Mouse (Mus musculus) stomach, embryonic 14.5 days (tissue): Measurements from ENCODE around the gene Ypel2. TPM values are rescaled to one million over a fixed set of nuclear protein-coding genes. Genes with fewer than 3 reads are reported as not detected.

ENCODE experiments used
- ATAC-seq: fragments of 200-750 bp; cut with Nextera tagmentation; 2 replicates; pipeline ENCODE4 v1.8.0; 2017; ENCODE audit warnings: low read depth, moderate TSS enrichment; ENCODE audit not compliant: insufficient number of reproducible peaks, insufficient read depth, low FRiP score
- H3K27ac ChIP-seq: fragments of 300-500 bp; sonication (generic); 2 replicates; pipeline ENCODE4 v1.5.1; 2014; ENCODE audit warnings: mild to moderate bottlenecking, low read length, moderate library complexity, mixed read lengths
- H3K27me3 ChIP-seq: fragments of 300-500 bp; sonication (generic); 2 replicates; pipeline ENCODE4 v1.6.1; 2014; ENCODE audit warnings: low read length, control low read depth, mixed read lengths; ENCODE audit not compliant: control insufficient read depth, insufficient read depth
- H3K36me3 ChIP-seq: fragments of 300-500 bp; sonication (generic); 2 replicates; pipeline ENCODE4 v1.6.1; 2014; ENCODE audit warnings: mild to moderate bottlenecking, control low read depth, low read length, moderate library complexity, mixed read lengths; ENCODE audit not compliant: control insufficient read depth, insufficient read depth
- H3K4me1 ChIP-seq: fragments of 300-500 bp; sonication (generic); 2 replicates; pipeline ENCODE4 v1.6.1; 2014; ENCODE audit warnings: low read length, control low read depth, mixed read lengths; ENCODE audit not compliant: control insufficient read depth, insufficient read depth
- H3K4me2 ChIP-seq: fragments of 300-500 bp; sonication (generic); replicated peaks from 2 replicates; pipeline ENCODE4 v1.6.1; 2014; ENCODE audit warnings: low read depth, low read length, control low read depth
- H3K4me3 ChIP-seq: fragments of 300-500 bp; sonication (generic); 2 replicates; pipeline ENCODE4 v1.5.1; 2014; ENCODE audit warnings: low read depth, low read length, control low read depth
- H3K9ac ChIP-seq: fragments of 300-500 bp; sonication (generic); replicated peaks from 2 replicates; pipeline ENCODE4 v1.6.1; 2014; ENCODE audit warnings: low read depth, mild to moderate bottlenecking, control low read depth, low read length, moderate library complexity, mixed read lengths
- H3K9me3 ChIP-seq: fragments of 300-500 bp; sonication (generic); 2 replicates; pipeline ENCODE4 v1.6.1; 2016; ENCODE audit warnings: low read depth, low read length, control low read depth; ENCODE audit not compliant: control insufficient read depth
- WGBS: fragments of 180-500 bp; shearing (Covaris S2); extraction: QIAGEN DNeasy Blood & Tissue Kit; methylation state at CpG from one replicate; pipeline ENCODE4 v1.1.7; 2014; 5-methylcytosine and 5-hydroxymethylcytosine counted together
- polyA plus RNA-seq: library from polyadenylated mRNA; unstranded; fragments of >200 nt; fragmentation: Nextera tagmentation; extraction: Ambion mirVana; gene quantifications from 2 replicates; pipeline ENCODE4 v1.2.1, GENCODE M21; 2014

The Ypel2 gene
- polyA plus RNA-seq, 1 experiment from 2014 or later, result 6.6 TPM

DNA sequence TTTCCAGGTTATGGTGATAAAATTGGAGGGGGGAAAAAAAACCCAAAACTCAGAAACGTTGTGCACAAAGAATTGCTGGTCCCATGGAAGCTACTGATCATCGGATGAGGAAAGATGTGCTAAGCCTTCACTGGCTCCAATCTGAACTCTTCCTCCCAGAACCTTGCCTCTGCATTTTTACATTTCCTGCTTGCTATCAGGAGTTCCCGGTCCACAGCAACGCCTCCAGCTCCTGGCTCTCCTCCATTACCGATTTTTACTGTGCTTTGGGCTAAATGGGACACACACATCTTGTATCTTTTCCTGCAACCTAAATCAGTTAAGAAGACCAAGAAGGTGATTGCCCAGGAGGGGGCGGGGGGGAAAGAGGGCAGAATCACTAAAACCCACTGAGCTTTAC is 54.0 kb downstream of the Ypel2 start:
- 80% methylated on average over 6 of the region's 6 CpGs for WGBS
- Histone ChIP-seq H3K9me3 (no peaks in the 10 kb centered on the region), H3K27ac (no peak overlapping the region), H3K9ac (no peak overlapping the region), H3K36me3 (0 out of 2 replicates have a peak, but pooled peaks cover 3% of the 10 kb centered on the region), H3K4me1 (0 out of 2 replicates have a peak, but pooled peaks cover 3% of the 10 kb centered on the region), H3K4me3 (no peak overlapping the region), H3K4me2 (no peak overlapping the region), H3K27me3 (no peaks in the 10 kb centered on the region)
- ATAC-seq, result no peak

DNA sequence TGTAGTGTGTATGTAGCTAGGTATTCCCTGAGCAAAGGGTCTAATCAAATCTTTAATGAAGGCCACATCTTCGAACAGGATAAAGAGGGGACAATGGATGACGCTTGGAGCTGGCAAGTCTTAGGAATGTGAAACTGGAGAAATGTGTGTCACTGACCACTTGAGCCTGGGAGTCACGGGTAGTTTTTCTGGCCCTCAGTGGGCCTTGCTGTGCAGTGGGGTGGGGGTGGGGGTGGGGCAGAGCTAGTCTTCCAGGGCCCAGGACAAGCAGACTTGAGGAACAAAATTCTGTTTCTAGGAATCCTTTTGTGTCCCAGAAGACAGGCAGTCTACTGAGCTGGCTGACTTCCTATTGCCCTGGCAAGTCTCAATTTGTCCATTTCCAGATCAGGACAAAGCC is 55.0 kb downstream of the Ypel2 start:
- 84% methylated on average over 3 of the region's 3 CpGs for WGBS
- Histone ChIP-seq H3K36me3 (0 out of 2 replicates have a peak, but pooled peaks cover 3% of the 10 kb centered on the region), H3K27me3 (no peaks in the 10 kb centered on the region), H3K4me1 (no peaks in the 10 kb centered on the region), H3K27ac (no peak overlapping the region), H3K9me3 (no peaks in the 10 kb centered on the region), H3K4me3 (no peak overlapping the region), H3K4me2 (no peak overlapping the region), H3K9ac (no peak overlapping the region)
- ATAC-seq, result no peak

DNA sequence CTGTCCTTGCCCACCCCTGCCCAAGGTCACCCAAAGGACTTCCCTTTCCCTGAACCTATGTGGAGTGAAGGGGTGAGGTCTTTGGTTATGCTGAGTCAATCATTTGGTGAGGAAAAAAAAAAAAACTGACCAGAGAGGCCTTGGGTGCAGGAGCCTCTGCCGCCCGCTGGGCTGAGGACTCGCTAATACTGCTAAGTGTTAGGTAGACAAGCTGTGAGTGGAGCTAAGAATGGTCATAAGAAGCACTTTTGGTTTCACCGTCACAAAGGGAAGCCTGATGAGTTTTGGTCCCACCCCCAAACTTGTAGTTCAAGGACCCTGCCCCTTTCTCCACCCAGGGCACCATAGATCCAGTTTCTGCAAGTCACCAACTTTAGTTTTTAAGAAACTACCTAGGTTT is 55.4 kb downstream of the Ypel2 start:
- H3K4me2 ChIP-seq, result no peak overlapping the region
- WGBS, result 92% methylated on average over 4 of the region's 4 CpGs

DNA sequence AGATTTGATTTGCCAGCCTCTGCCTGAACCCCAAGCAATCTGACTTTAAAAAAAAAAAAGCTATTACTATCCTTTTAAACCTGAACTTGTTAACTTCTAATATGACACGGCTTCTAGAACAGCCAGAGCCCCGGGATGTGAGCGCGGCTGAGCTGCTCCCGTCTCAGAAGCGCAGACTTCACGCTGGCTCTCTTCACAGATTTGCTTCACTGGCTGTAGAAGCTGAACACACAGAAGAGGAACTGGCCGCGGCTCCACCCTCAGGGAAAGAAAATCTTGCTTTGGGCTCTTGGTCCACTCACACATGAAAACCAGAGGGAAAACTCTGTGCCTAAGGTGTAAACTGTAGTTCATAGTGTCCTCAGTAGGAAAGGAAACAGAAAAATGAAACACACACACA is 56.6 kb downstream of the Ypel2 start:
- no peaks in the 10 kb centered on the region for H3K27me3 ChIP-seq
- no peaks in the 10 kb centered on the region for H3K4me1 ChIP-seq
- 0 out of 2 replicates have a peak, but pooled peaks cover 3% of the 10 kb centered on the region for H3K36me3 ChIP-seq
- H3K9ac ChIP-seq, result no peak overlapping the region
- no peak for ATAC-seq
- H3K4me3 ChIP-seq, result no peak overlapping the region
- no peak overlapping the region for H3K27ac ChIP-seq
- H3K4me2 ChIP-seq, result no peak overlapping the region
- 65% methylated on average over 9 of the region's 9 CpGs for WGBS
- H3K9me3 ChIP-seq, result no peaks in the 10 kb centered on the region

More for the DNA sequence above, 55.4 kb downstream of the Ypel2 start:
- Histone ChIP-seq H3K4me3 (no peak overlapping the region), H3K27ac (no peak overlapping the region), H3K9me3 (no peaks in the 10 kb centered on the region), H3K27me3 (no peaks in the 10 kb centered on the region), H3K9ac (no peak overlapping the region), H3K36me3 (0 out of 2 replicates have a peak, but pooled peaks cover 3% of the 10 kb centered on the region), H3K4me1 (no peaks in the 10 kb centered on the region)
- no peak for ATAC-seq

DNA sequence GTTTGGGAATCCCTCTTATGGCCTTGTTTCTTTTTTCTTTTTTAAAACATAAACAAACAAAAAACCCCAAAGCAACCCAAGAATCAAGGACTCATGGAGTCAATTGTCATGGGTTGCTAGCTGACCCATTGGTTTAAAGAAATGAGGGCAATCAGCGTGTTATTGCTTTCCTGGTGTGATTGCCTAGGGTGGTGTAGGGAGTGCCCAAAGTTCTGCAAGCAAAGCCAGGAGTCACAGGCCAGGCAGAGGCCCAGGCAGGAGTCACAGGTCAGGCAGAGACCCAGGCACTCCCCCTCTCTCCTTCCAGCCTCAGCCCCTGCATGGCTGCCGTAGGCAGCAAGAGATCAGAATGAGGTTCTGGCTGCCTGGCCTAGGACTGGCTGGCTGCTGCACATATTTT is 58.6 kb downstream of the Ypel2 start:
- Histone ChIP-seq H3K4me1 (no peaks in the 10 kb centered on the region), H3K9me3 (no peaks in the 10 kb centered on the region), H3K27me3 (no peaks in the 10 kb centered on the region), H3K36me3 (0 out of 2 replicates have a peak, but pooled peaks cover under 1% of the 10 kb centered on the region), H3K4me2 (no peak overlapping the region), H3K9ac (no peak overlapping the region), H3K4me3 (no peak overlapping the region), H3K27ac (no peak overlapping the region)
- WGBS, result 63% methylated on average over 2 of the region's 2 CpGs
- ATAC-seq, result no peak

DNA sequence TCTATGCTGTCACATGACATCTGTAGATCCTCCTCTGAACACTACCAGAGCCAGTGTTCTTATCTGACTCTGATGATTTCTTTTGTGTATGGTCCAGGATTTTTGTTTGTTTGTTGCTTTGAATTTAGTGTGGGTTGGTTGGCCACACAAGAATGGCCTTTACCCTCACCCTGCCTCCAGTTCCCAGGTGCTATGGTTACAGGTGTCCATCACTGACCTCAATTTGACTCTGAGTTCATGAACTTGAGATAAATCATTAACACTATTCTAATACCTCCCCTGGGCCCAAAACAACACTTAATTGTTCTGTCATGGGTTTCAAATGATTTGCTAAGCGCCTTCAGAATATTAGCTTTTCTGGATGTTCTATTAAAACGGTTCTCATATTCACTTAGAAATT is 61.3 kb downstream of the Ypel2 start:
- Histone ChIP-seq H3K9ac (no peak overlapping the region), H3K36me3 (no peaks in the 10 kb centered on the region), H3K27ac (no peak overlapping the region), H3K9me3 (no peaks in the 10 kb centered on the region), H3K4me3 (no peak overlapping the region), H3K4me1 (no peaks in the 10 kb centered on the region), H3K4me2 (no peak overlapping the region), H3K27me3 (no peaks in the 10 kb centered on the region)
- WGBS, result 82% methylated on average over 2 of the region's 2 CpGs
- no peak for ATAC-seq

DNA sequence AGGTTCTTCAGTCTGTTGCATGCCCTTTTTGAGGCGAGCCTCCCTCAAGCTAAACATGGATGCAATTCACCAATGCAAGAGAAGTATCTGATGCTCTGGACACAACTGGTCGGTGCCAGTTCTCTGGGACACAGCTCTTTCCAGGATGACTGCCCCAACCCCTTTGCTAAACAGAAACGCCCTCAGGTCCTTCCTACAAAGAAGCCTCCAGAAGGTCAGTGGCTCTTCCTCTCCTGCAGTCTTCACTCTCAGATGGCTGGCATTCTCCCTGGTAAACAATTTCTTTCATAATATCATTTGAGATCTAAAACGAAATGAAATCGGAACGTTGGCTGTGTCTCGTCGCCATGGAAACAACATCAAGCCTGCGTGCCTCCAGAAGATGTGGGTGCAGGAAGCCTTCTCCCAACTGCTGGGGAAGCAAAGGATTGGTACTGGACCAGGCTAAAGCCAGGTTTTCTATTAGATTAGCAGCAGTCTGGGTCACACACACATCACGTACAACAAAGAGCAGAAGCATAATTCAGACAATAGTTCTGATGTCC is 62.8 kb downstream of the Ypel2 start:
- H3K9ac ChIP-seq, result no peak overlapping the region
- H3K4me2 ChIP-seq, result no peak overlapping the region
- H3K4me1 ChIP-seq, result no peaks in the 10 kb centered on the region
- H3K36me3 ChIP-seq, result no peaks in the 10 kb centered on the region
- ATAC-seq, result no peak
- no peak overlapping the region for H3K27ac ChIP-seq
- H3K4me3 ChIP-seq, result no peak overlapping the region
- no peaks in the 10 kb centered on the region for H3K9me3 ChIP-seq
- H3K27me3 ChIP-seq, result no peaks in the 10 kb centered on the region
- WGBS, result 78% methylated on average over 10 of the region's 10 CpGs

DNA sequence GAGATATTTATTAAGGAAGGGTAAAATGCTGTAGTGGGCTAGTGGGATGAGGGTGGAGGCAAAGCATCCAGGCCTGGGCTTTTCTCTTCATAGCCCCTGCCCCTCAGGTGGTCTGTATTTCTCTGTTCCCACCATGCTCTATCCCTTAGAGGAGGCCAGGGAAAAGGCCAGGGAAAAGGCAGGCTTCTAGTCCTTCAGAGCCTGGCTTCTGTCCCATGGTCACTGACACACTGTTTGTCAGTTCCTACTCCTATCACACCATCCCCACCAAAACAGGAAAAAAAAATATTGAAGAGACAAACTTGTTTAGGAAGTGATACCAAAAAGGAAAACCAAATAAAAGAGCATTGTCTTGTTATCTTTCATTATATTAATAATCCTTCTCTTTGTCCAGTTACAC is 63.5 kb downstream of the Ypel2 start:
- Histone ChIP-seq H3K4me1 (no peaks in the 10 kb centered on the region), H3K9ac (no peak overlapping the region), H3K27ac (no peak overlapping the region), H3K4me3 (no peak overlapping the region), H3K4me2 (no peak overlapping the region), H3K9me3 (no peaks in the 10 kb centered on the region), H3K27me3 (no peaks in the 10 kb centered on the region), H3K36me3 (no peaks in the 10 kb centered on the region)
- ATAC-seq, result no peak

DNA sequence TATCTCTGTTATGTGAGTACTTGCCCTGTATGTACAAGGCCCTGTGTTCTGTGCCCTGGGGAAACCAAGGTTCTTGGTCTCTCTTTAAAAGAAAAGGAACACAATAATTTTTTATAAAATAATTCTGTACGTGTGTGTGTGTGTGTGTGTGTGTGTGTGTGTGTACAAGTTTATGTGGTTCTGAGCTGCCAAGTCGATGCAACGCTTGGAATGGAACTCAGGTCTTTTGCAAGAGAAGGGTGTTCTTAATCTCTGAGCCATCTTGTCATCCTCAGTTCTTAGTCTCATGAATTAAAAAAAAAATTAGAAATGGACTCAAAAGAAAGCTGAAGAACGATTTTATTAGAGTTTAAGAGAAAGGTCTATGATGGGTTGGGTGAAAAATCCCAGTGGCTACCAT is 64.0 kb downstream of the Ypel2 start:
- Histone ChIP-seq H3K4me1 (no peaks in the 10 kb centered on the region), H3K4me2 (no peak overlapping the region), H3K9me3 (no peaks in the 10 kb centered on the region), H3K4me3 (no peak overlapping the region), H3K36me3 (no peaks in the 10 kb centered on the region), H3K27ac (no peak overlapping the region), H3K9ac (no peak overlapping the region), H3K27me3 (no peaks in the 10 kb centered on the region)
- 78% methylated on average over 4 of the region's 4 CpGs for WGBS
- no peak for ATAC-seq
